Mouse (Mus musculus): ENCODE data around the gene Ppp1r12b. TPM values are rescaled to one million over a fixed set of nuclear protein-coding genes. Genes with fewer than 3 reads are reported as not detected.
"Not testable (repeated sequence)": the region's sequence is repeated elsewhere in the genome, so short reads cannot be mapped to it uniquely, and the experiment has no call there.

Gene Ppp1r12b
- total RNA-seq, 2 experiments from 2014 or later: 147 to 165 TPM

DNA sequence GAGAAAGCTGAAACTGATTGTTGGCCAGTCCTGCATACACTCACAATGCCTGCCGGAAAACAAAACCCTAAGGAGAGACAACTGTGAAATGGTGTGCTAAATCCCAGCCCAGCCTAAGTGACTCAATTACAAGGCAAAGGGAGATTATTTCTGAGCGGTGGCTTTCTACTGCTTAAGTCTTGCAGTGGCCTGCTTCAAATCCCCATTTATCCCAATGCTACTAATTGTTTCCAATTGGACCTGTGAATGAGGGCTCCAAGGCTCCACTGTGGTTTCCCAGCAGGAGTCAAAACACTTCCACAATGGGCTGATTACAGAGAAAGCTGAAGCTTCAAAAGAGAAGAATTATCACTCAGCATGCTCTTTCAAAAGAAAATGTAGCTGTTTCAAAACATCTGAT lies 95.2 kb downstream of the Ppp1r12b start:
- intact Hi-C loops (cut with DNase I): no loop called here
- no peak for DNase-seq (ENCODE audit: low spot score)

- peak; percentile 40 for DNase-seq (ENCODE audit: low spot score)
- intact Hi-C loops (cut with DNase I): loop anchor here (5.0 kb wide), 1 partner anchor 99 kb away; the partner anchor contains the start of gene Ppp1r12b
These were observed 97.2 kb downstream of the Ppp1r12b start for GRCm38 (mm10) chr1:134858344-134859053.

- DNase-seq (ENCODE audit: low spot score): no peak
- intact Hi-C loops (cut with DNase I): loop anchor here (2.0 to 5.0 kb wide), 3 partner anchors 107 to 217 kb away; no protein-coding TSS in a partner anchor
These were observed 101.3 kb downstream of the Ppp1r12b start for GRCm38 (mm10) chr1:134854325-134854982.

- no peak for DNase-seq (ENCODE audit: low spot score)
- intact Hi-C loops (cut with DNase I): loop anchor here (5.0 kb wide), 2 partner anchors 105 to 215 kb away; no protein-coding TSS in a partner anchor
These were observed 102.9 kb downstream of the Ppp1r12b start for GRCm38 (mm10) chr1:134852797-134853196.

DNA sequence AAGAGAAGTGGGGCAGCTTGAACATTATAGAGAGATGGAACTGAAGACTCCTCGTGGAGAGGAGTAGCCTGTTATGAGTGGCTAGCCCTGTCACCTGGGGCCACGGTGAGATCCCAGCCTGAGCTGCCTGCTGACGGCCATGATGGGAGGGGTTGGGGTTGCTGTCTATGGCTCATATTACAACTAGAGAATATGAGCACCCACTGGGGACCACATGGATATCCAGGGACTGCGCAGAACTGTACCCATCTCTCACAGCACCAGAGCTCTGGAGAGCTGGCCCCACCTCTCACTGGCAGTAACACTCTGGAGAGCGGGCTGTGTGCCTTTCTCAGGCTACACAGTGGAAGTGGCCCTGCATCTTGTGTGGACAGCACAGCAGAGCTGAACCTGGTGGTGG lies 104.5 kb downstream of the Ppp1r12b start:
- intact Hi-C loops (cut with DNase I): loop anchor here (5.0 kb wide), 2 partner anchors 104 to 214 kb away; no protein-coding TSS in a partner anchor
- DNase-seq (ENCODE audit: low spot score): no peak

DNA sequence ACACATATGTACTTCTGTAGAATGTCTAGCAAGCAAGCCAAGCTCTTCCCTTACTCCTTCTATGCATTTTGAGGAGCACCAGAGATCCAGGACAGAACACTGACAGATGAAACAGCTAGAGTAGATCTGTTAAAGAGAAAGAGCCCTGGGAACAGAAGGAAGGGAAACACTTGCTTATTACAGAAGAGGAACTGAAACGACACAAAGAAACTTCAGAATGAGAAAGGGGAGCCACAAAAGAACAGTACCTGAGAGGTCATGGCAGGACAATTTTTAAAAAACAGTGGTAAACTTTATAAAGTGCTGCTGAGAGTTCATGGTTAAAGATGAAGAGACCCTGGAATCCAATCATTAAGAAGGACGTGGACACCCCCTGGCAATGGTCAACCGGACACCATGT lies 105.4 kb downstream of the Ppp1r12b start:
- intact Hi-C loops (cut with DNase I): loop anchor here (5.0 kb wide), 2 partner anchors 103 to 213 kb away; no protein-coding TSS in a partner anchor
- DNase-seq (ENCODE audit: low spot score): no peak

- DNase-seq (ENCODE audit: low spot score): no peak
- intact Hi-C loops (cut with DNase I): no loop called here
These were observed 107.9 kb downstream of the Ppp1r12b start for GRCm38 (mm10) chr1:134847851-134848250.

- intact Hi-C loops (cut with DNase I): no loop called here
- no peak for DNase-seq (ENCODE audit: low spot score)
These were observed 109.3 kb downstream of the Ppp1r12b start for GRCm38 (mm10) chr1:134846295-134846988.

DNA sequence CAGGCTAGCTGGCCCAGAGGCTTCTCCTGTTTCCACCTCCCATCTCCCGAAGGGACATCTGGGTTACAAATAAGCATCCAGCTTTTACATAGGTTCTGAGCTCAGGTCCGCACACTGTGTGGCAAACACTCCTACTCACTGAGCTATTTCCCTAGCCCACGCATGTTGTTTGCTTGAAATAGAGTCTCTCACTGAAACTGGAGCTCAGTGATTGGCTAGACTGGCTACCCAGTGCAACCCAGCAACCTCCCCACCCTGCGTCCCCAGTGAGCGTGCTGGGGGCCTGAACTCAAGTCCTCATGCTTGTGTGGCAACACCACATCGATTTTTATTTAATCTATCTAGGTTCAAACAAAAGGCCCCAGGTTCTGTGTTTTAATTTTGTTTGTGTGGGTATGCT lies 112.4 kb downstream of the Ppp1r12b start:
- no peak for DNase-seq (ENCODE audit: low spot score)
- intact Hi-C loops (cut with DNase I): no loop called here

GRCm38 (mm10) chr1:134836909-134837480 lies 118.7 kb downstream of the Ppp1r12b start:
- intact Hi-C loops (cut with DNase I): loop anchor here (5.0 kb wide), 1 partner anchor 200 kb away; no protein-coding TSS in a partner anchor
- no peak for DNase-seq (ENCODE audit: low spot score)

GRCm38 (mm10) chr1:134830881-134831280 lies 124.9 kb downstream of the Ppp1r12b start:
- intact Hi-C loops (cut with DNase I); DNase-seq (ENCODE audit: low spot score): not testable (repeated sequence)

GRCm38 (mm10) chr1:134829635-134830034 lies 126.1 kb downstream of the Ppp1r12b start:
- no peak for DNase-seq (ENCODE audit: low spot score)
- intact Hi-C loops (cut with DNase I): loop anchor here (1.0 to 5.0 kb wide), 3 partner anchors 52 to 104 kb away; no protein-coding TSS in a partner anchor

DNA sequence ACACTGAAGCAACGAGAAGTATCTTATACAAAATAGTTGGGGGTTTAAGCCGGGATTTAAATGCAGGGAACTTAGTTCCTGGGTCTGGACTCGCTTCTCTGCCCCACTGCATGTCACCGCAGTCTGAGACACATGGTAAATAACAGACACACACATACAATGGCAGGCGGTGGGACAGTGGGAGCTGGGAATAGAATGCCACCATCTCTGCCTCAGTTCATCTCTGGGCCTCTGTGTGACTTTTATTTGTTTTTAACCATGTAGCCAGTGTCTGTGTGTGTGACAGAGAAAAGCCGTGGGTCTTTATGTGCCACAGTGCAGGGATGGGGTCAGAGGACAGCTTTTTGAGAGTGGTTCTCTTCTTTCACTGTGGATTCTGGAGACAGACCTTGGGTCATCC lies 130.8 kb downstream of the Ppp1r12b start:
- DNase-seq (ENCODE audit: low spot score): no peak
- intact Hi-C loops (cut with DNase I): loop anchor here (5.0 kb wide), 1 partner anchor 48 kb away; no protein-coding TSS in a partner anchor

DNA sequence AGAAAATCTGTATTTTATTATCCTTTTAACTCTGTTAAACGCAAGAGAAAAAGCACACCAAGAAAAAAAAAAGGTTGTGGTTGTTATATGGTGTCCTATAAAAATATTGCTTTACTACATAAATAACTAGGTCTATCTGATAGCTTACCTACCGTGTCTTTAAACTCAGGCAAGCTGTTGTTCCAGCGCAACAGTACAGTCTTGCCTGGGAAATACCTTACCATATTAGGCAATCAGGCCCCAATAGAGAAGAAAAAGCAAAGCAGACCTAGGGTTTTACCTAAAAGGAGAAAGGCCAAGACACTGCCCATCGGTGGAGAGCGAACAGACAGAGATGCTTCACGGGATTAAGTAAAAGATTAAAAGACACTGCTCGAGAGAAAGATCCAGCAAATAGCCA lies 131.9 kb downstream of the Ppp1r12b start:
- intact Hi-C loops (cut with DNase I): no loop called here
- DNase-seq (ENCODE audit: low spot score): no peak

DNA sequence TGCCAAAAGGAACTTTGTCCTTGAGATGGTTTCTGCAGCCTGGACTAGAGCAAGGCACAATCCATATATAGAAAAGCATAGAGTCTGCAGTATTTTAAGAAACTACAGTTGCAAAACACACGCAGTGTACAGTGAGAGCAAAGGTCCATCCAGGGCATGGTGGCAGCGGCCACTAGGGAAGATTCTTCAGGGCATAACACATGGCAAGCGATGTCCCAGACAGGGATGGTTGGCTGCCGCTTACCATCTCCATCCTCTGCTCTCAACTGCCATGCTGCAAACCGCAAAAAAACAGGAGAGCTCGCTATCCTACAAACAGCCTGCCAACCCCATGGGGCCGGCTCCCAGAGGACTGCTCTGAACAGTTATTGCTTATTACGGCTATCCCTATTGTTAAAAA lies 132.4 kb downstream of the Ppp1r12b start:
- intact Hi-C loops (cut with DNase I): no loop called here
- DNase-seq (ENCODE audit: low spot score): no peak

- no peak for DNase-seq (ENCODE audit: low spot score)
- intact Hi-C loops (cut with DNase I): no loop called here
These were observed 134.9 kb downstream of the Ppp1r12b start for GRCm38 (mm10) chr1:134820882-134821281.

DNA sequence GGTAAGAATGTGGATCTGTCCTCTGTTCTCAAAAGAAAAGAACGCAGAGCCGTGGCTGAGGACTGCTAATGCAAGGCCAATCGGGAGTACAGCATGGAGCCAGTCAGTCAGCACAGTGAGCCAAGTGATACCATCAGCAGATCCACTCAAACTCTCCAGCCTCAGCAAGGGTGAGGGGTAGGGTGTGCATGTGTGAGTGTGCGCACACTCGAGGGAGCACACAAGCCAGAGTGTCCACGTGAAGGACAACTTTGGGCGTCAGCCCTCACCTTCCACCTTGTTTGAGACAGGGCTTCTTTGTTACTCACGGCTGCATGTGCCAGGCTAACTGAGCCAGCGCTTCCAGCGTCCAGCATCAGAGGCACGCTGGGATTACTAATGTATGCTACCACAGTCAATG lies 136.5 kb downstream of the Ppp1r12b start:
- intact Hi-C loops (cut with DNase I): no loop called here
- no peak for DNase-seq (ENCODE audit: low spot score)

GRCm38 (mm10) chr1:134818716-134819115 lies 137.0 kb downstream of the Ppp1r12b start:
- no peak for DNase-seq (ENCODE audit: low spot score)
- intact Hi-C loops (cut with DNase I): no loop called here

GRCm38 (mm10) chr1:134817916-134818595 lies 137.7 kb downstream of the Ppp1r12b start:
- no peak for DNase-seq (ENCODE audit: low spot score)
- intact Hi-C loops (cut with DNase I): no loop called here
